Comparison of ENCODE assay signal across 20 mouse cellular contexts in genomic region chr14:72633571-72633970, GRCm38 (mm10).
DNase-seq lines count a peak whose midpoint lies in the region; TF ChIP-seq lines count a peak whose summit lies in the region.
"Had no signal": no experiment of that assay in that cellular context is flagged by ENCODE, and none has a peak within 500 bp of the region (broad histone marks: within the 10 kb centered on the region; RNA-seq: fewer than 3 reads in every experiment).

No protein-coding gene starts in this region.

- TF ChIP-seq CTCF in testis, adult 2 months (IDR thresholded peaks at IDR 0.05; ENCODE audit: control insufficient read depth, insufficient read depth, insufficient replicate concordance, low read depth, low read length): no peak
- TF ChIP-seq CTCF in C2C12 (IDR thresholded peaks at IDR 0.05; ENCODE audit: control insufficient read depth, insufficient read depth, insufficient read length): no peak
- TF ChIP-seq CTCF in cerebellum, adult 2 months (IDR thresholded peaks at IDR 0.05; ENCODE audit: borderline replicate concordance, insufficient read depth, low read depth, low read length): no peak

- H3K79me3 ChIP-seq in C2C12 (ENCODE audit: low read depth): peaks cover 5% of the 10 kb centered on the region

- no peak for DNase-seq in testis, postnatal 14 days (ENCODE audit: low spot score)
- DNase-seq in yolk sac, embryonic 10.5 days (ENCODE audit: low spot score): peak; percentile 7
- no peak for DNase-seq in cerebellum, adult 2 months
- no peak for DNase-seq in heart, adult 11 months
- DNase-seq: adrenal gland, adult 8-10 months; adrenal gland, postnatal 25 days; B cell, adult 2 months; cerebellum, adult 11 months; cerebellum, adult 18-20 months; cerebellum, adult 9-10 months; cerebellum, postnatal 10 days; cerebellum, postnatal 36 days; embryo, embryonic 11 days had no signal

- peaks cover 15% of the 10 kb centered on the region for H3K79me2 ChIP-seq in C2C12 (ENCODE audit: control insufficient read depth, insufficient read depth)

- TF ChIP-seq POLR2A in testis, adult 2 months (IDR thresholded peaks at IDR 0.05; ENCODE audit: control insufficient read depth, low read depth, low read length): no peak
- no peak for TF ChIP-seq POLR2A in cerebellum, adult 2 months (IDR thresholded peaks at IDR 0.05; ENCODE audit: borderline replicate concordance, insufficient read depth, low read length)

- no peak overlapping the region for H3K27ac ChIP-seq in testis, adult 2 months (ENCODE audit: control insufficient read depth, insufficient read depth, low read depth, low read length)
- no peak overlapping the region for H3K27ac ChIP-seq in cerebellum, adult 2 months (ENCODE audit: insufficient read depth, low read length)
- H3K27ac ChIP-seq: embryonic facial prominence, embryonic 13.5 days; embryonic facial prominence, embryonic 15.5 days; forebrain, embryonic 10.5 days; forebrain, embryonic 12.5 days had no signal

- no peaks in the 10 kb centered on the region for H3K4me1 ChIP-seq in testis, adult 2 months (ENCODE audit: control insufficient read depth, insufficient read depth, low read length)
- H3K4me1 ChIP-seq in cerebellum, adult 2 months (ENCODE audit: control insufficient read depth, insufficient read depth, low read length): peaks cover 2% of the 10 kb centered on the region; the same call in 1 of the 2 replicates
- H3K4me1 ChIP-seq: embryonic facial prominence, embryonic 13.5 days; embryonic facial prominence, embryonic 15.5 days; forebrain, embryonic 10.5 days; forebrain, embryonic 12.5 days had no signal

- peak overlapping the region; percentile 50 for H3K4me3 ChIP-seq in testis, adult 2 months (ENCODE audit: control insufficient read depth, low read depth, low read length)
- no peak overlapping the region for H3K4me3 ChIP-seq in C2C12 (ENCODE audit: insufficient read depth, poor library complexity, severe bottlenecking)
- H3K4me3 ChIP-seq in cerebellum, adult 2 months (replicated peaks; ENCODE audit: insufficient read depth, low read depth, low read length): no peak overlapping the region
- H3K4me3 ChIP-seq: embryonic facial prominence, embryonic 13.5 days; embryonic facial prominence, embryonic 15.5 days; erythroblast, embryonic 14.5 days; forebrain, embryonic 10.5 days; forebrain, embryonic 12.5 days had no signal

- no peak overlapping the region for H3ac ChIP-seq in C2C12 (ENCODE audit: control insufficient read depth, insufficient read length, low read depth)

- 78% methylated on average over 2 of the region's 2 CpGs for WGBS in cerebellum, adult 2 months

- H3K27me3 ChIP-seq in testis, adult 2 months (ENCODE audit: control insufficient read depth, insufficient read depth, low read length): no peaks in the 10 kb centered on the region
- H3K27me3 ChIP-seq in C2C12 (ENCODE audit: control insufficient read depth, insufficient read depth, insufficient read length): no peaks in the 10 kb centered on the region
- H3K27me3 ChIP-seq in cerebellum, adult 2 months (ENCODE audit: control insufficient read depth, insufficient read depth, low read length): no peaks in the 10 kb centered on the region
- H3K27me3 ChIP-seq: embryonic facial prominence, embryonic 13.5 days; embryonic facial prominence, embryonic 15.5 days; forebrain, embryonic 12.5 days had no signal

- H3K36me3 ChIP-seq in testis, adult 2 months (ENCODE audit: control insufficient read depth, insufficient read depth, low read length): peaks cover 1% of the 10 kb centered on the region; the same call in 1 of the 2 replicates
- H3K36me3 ChIP-seq in C2C12 (ENCODE audit: control insufficient read depth, insufficient read depth): peaks cover 5% of the 10 kb centered on the region
- H3K36me3 ChIP-seq: embryonic facial prominence, embryonic 13.5 days; embryonic facial prominence, embryonic 15.5 days; forebrain, embryonic 10.5 days; forebrain, embryonic 12.5 days had no signal

TF ChIP-seq in C2C12, 6 proteins besides CTCF, POLR2A, EP300 and RAD21:
- TF ChIP-seq FOSL1 (IDR thresholded peaks at IDR 0.05; ENCODE audit: insufficient read depth, low read length, poor library complexity, severe bottlenecking) (no peak), MYOD1 (IDR thresholded peaks at IDR 0.05; ENCODE audit: control insufficient read depth, insufficient read length, low read depth) (no peak), CEBPB (IDR thresholded peaks at IDR 0.05; ENCODE audit: low read depth) (no peak), USF1 (IDR thresholded peaks at IDR 0.05; ENCODE audit: low read depth) (peak; percentile 62), MAX (IDR thresholded peaks at IDR 0.05) (no peak)
